Mouse (Mus musculus) small intestine, adult 2 months (tissue): ENCODE measurements around the gene Mid1.
"Not testable (repeated sequence)": the region's sequence is repeated elsewhere in the genome, so short reads cannot be mapped to it uniquely, and the experiment has no call there.

ENCODE experiments used
- CTCF ChIP-seq: fragments of 200-500 bp; IDR thresholded peaks from 2 replicates; pipeline ENCODE4 v1.5.1; 2012; ENCODE audit warnings: low read depth, mild to moderate bottlenecking, control low read depth, inconsistent platforms, low read length, moderate library complexity, mixed read lengths; ENCODE audit not compliant: insufficient replicate concordance, insufficient read length; ENCODE audit errors: extremely low read depth
- POLR2A ChIP-seq: fragments of 200-500 bp; IDR thresholded peaks from 2 replicates; pipeline ENCODE4 v1.6.1; 2012; ENCODE audit warnings: low read depth, mild to moderate bottlenecking, control low read depth, inconsistent platforms, low read length, moderate library complexity

- TF ChIP-seq CTCF, POLR2A: not testable (repeated sequence)
Measured at GRCm38 (mm10) chrX:169982606-169983400, 297.8 kb downstream of the Mid1 start.
